Mouse (Mus musculus): Measurements from ENCODE around the gene Arel1.

The Arel1 gene

DNA sequence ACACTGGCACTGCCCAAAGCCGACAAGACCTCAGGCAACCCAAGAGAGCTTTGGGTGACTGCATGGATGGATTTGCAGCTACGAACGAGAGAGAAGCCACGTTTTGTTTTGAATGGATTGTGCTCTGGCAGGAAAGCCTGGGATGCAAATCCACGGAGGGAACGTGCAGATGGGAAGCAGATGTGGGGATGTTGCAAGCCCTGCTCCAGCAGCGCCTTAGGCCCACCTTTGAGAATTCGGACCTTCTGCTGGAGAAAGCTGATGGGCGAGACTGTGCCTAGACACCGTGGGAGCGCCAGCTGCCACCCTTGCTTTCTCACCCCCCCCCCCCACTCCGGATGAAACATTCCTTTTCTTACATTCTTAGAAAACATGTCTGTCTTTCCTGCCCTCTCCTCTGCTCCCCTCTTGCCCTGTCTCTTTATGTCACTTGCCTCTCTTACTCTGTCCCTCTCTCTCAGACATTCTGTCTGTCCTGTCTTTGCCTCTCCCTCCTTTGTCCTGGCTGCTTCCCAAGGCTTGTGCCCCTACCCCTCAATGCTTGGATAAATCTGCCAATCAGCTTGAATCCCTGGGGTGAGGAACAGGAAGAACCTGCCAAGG lies 63.6 kb downstream of the Arel1 start:
- DNase-seq (ENCODE audit: low spot score), result no peak

DNA sequence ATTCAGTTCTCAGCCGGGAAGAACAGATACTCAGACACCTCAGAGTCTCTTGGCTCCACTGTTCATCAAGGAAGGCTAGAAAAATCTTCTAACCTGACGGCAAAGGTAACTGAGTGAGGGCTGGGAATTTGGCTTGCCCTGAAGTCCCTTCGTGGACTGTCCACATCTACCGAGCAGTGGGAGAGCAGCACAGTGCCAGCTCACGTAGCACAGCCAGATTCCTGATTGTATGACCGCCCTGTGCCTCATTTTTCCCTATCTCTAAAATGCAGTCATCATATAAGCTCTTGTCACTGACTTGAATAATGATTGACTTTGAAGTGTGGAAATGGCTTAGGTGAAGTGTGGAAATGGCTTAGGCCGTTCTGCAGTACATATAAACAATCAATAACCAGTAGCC lies 66.3 kb downstream of the Arel1 start:
- no peak for DNase-seq (ENCODE audit: low spot score)

DNA sequence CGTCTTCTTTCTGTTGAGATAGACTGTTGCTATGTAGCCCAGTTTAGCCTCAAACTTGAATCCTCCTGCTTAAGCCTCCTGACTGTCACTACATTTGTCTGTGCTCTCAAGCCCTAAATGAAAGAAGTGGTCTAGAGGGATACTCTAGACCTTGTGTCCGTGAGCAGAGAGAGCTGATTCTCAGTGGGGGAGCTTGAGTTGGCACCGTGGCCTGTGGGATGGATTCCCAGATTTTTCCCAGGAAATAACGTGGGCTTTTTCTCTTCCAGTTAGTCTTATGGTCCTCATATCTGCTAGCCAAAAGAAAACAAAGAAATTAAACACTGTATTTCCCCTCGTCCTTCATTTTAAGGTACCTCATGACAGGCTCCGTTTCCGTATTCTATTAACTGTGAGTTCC lies 70.4 kb downstream of the Arel1 start:
- DNase-seq (ENCODE audit: low spot score), result no peak

DNA sequence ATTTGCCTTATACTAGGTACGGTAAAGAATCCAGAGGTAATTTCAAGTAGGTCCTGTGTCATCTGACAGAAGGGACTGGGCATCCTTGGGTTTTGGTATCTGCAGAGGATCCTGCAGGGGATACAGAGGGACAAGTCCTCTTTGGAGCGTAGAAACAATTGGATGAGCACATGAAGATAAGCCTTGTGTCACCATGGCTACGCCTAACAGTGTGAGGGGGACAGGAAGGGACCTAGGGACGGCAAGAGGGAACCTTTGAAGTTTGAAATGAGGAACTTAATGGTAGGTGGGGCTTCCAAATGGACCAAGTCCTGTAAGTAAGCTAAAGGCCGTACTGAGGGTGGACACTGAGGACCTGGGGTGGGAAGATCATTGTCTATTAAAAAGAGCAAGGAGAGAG lies 73.4 kb downstream of the Arel1 start:
- DNase-seq (ENCODE audit: low spot score), result no peak

DNA sequence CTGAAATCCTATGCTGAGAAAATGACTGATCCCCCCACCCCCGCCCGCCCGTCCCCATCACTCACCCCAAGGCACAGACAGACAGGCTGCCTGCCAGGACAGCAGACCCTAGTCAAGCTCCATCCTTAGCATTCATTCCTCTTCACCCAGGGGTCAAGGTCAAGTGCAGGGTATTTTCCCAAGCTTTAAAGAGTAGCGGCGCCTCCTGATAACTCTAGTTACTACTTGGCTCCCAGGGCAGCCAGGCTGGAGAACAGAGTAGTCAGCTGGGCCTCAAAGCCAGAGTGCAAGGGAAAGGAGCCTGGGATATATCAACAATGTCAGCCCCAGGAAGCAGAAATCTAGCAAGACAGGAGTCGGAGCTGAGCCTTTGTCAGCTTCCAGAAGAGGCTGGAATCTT lies 74.5 kb downstream of the Arel1 start:
- DNase-seq (ENCODE audit: low spot score), result no peak

DNA sequence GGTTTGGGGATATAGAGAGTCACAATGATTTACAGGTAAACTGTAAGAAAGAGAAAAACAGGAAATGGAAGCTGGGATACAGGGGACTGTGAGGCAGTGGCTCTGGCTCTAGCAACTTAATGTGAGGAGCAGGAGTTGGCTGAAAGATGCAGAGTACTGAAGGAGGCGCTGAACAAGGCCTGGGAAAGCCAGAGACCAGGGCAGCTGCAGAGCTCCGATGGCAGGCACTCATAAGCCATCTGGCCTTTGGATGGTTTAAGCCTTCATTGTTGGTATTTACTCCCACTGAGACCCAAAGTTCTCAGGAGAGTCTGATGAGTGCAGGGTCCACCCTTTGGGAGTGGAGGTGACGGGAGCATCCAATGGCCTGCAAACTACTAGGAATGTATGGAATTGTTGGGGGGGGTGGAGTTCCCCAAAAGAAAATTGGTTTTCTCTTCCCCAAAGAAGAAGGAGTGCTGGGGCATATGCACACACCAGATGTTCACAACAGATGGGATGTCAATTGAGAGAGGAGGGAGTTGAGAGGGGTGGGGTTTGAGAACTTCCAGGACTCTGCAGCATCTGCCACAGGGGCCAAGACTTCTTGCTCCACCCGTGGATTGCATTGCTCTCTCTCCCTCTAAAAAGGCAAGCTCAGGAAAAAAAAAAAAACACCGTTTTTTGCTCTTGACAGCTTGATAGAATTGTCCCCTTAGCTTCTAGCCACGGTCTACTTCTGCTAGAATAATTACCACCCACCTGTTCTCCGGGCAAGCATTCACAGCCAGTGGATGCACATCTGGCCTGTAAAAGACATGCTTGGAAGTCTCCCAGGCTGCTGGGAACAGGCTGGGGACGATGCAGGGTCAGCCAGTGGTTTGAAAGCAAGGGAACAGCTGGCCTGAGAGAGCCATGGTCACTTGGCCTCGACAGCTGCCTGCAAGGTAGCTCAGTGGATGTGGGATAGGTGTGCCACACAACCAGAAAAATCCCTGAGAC lies 76.8 kb downstream of the Arel1 start:
- DNase-seq (ENCODE audit: low spot score), result no peak

DNA sequence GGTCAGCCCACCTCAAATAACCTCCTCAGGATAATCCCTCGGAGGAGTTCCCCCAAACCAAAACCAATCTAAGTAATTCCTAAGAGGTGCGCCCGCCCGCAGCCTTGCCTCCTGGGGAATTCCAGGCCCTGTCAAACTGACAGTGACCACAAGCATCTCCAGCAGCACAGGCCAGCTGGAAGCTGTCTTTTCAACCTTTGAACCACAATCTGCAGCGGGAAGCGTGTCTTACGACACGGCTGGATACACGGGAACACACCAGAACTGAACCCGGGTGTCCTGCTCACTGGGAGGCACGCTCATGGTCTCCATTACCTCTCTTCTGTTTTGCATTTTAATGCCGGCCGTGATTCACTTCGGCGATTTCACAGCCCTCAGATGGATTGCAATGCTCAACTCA lies 80.4 kb downstream of the Arel1 start:
- no peak for DNase-seq (ENCODE audit: low spot score)

DNA sequence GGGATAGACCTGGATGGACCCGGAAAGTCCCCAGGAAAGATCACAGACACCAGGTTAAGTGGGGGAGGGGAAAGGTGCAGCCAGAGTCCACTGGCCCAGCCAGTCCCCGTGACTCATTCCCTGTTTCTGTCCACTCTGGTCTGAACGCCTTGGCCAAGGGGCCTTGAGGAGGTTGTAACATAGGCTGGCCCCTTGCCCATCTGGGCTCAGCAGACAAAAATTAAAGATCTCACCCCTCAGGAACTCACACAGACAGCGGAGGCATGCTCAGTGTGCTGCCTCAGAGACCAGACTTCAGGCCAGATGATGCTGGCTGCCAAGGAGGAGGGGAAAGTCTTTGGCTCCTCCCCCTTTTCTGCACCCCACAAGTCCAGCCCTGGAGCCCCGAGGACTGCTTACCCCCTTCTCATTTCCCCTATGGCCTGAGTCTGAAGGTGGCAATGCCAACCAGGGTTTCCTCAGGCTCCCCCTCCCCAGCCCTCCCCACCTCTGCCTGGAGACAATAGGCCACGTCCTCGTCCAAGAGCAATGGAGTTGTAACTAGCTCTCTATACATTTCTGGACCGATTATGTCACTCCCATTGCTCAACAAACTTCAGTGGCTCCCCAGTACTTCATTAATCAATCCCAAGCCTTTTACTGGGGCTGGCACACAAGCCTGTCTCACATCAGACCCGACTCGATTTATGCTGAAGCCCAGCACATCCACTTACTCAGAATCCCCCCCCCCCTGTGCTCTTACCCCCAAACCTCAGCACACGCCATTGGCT lies 85.4 kb downstream of the Arel1 start:
- no peak for DNase-seq (ENCODE audit: low spot score)

DNA sequence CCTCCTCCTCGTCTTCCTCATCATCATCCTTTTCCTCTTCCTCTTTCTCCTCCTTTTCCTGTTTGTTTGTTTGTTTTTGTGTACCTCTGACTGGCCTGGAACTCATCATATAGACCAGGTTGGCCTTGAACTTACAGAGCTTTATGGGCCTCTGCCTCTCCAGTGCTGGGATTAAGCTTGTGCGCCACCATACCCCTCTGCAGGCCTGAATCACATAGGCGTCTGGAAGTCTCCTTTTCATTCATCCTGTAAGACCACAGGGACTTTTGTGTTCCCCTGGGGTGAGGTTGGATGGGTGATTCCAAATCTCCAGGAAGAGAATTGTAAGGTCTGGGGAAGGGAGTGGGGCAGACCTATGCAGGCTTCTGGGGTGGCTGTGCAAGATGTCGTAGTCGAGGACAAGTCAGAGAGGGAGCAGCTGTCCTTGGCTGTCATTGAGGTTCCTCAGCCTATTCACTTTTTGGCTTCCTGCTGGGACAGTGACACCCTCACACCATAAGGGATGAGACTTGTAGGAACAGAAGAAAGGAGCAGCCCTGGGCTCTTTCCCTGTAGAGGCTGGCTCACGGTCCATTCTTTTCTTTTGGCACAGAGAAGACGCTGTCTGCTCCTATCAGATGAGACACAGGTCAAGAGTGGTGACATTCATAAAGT lies 86.2 kb downstream of the Arel1 start:
- DNase-seq (ENCODE audit: low spot score), result no peak

DNA sequence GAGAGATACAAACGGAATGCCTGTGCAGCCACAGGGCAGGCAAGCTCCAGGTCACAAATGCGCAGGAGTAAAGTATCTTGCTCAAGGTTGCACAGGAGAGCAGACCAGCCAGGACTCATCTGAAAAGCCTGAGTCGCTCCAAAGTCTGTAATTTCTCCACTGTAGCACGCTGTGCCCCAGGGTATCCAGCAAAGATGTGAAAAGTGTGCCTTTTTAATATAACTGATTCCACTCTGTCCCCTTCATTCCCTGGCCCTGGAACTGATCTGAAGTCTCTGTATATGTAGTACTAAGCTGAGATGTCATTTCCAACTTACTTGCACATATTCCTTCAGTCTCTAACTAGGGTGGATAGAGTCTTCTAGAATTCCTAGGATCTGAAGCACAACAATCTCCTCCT lies 87.9 kb downstream of the Arel1 start:
- DNase-seq (ENCODE audit: low spot score), result no peak

DNA sequence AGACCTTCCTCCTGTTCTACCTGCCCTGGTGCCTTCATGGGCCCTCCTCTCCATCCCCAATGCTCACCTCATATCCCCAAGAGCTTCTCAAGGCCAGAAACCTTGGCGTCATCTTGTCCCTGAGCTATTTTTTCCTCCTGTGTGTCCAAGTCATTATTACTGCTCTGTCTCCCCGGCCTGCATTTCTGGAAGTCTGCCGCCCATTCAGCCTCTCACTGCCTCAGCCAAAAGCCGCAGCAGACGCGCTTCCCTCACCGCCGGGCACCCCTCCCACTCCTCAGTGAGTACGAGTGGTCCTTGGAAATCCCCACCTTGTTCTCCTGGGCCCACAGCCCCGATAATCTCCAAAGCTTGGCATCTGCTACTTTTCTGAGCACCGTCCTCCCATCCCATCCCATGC lies 90.6 kb downstream of the Arel1 start:
- DNase-seq (ENCODE audit: low spot score), result no peak

DNA sequence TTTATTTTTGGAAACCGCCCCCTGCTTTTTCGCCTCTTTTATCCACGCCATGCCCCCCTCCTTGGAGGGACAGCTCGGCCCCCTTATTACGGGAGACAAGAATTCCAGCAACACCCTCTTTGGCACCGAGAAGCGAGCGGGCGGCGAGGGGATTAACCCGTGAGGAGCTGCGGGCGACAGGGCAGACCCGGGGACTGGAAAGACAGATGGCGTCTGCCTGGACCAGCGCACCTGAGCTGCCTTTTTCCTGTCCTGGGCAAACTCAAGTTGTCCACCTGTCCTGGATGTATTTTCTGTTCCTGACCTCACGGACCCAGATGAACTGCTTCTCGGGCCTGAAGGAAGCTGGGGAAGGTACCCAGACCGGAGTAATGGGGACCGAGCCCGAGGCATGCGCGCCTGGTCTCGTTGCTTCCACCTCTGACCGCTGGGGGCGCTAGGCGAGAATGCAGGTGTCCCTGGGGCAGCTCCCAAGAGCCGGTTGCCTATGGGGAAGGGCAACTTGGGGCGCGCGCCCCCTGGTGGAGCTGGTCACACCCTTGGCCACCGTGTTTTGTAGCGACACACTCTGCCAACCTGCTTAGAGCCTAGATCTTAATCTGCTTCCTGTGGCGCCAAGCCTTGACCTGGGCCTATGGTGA lies 94.1 kb downstream of the Arel1 start, which contains the start of gene Ltbp2:
Gene Ltbp2, minus strand, starts transcription at position 52 of the 641 bp plus-strand sequence.
- DNase-seq (ENCODE audit: low spot score), result peak; percentile 82

DNA sequence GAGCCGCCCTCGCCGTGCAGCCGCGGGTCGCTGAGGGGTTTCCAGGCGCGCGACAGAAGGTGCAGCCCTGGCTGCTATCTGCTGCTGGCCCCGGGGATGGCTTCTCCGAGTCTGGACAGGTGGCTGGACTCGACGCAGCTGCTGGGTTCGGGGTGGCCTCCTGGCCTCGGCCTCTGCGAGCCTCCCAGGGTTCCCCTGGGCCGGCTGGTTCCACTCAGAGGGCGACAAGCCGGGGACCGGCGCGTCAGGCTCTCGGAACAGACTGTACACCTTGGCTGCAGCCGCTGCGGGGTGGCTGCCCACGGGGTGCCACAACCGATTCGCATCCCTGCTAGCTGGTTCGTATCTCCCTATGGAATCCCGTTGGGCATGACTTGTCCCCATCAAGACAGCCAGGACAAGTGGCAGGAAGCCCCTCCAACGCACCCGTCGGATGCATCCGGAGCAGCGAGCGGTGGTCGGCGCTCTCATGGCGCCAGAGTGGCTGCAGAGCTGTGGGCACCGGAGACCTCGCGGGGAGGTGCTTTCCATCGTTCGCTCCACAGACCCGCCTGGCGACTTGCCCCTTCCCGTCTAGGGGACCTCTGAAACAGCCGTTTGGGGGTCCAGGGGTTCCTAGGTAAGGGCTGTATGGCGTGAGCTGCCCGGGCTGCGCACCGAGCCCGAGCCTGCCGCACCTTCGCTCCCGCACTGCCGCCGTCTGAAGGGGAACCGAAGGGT lies 94.8 kb downstream of the Arel1 start:
- no peak for DNase-seq (ENCODE audit: low spot score)

DNA sequence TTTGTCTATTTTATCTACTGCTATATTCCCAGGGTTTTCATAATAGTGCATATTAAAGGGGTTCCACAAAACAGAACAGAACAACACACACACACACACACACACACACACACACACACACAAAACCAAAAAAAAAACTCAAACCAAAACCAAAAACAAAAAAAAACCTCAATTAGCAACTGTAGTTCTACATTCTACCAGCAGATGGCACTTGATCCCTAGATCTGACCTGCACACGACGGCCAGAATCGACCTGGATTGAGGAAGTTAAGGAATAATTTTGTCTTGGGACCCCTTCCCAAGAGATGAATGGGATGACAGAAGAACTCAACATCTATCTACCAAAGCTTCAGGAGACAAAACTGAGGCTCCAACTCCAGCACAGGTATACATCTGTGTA lies 97.3 kb downstream of the Arel1 start:
- DNase-seq (ENCODE audit: low spot score), result no peak

DNA sequence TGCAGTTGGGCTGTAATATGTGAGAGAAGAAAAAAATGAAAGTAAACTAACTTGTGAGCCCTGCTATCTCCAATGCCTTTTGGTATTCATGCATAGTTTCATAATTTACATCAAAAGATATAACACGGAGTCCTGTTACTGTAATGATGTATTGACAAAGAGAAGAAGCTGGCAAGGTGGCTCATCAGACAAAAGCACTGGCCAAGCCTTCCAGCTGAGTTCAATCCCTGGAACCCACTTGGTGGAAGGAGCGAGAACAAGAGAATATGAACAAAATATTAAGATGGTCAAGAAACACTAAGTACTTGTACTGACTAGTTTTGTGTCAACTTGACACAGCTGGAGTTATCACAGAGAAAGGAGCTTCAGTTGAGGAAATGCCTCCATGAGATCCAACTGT lies 98.4 kb downstream of the Arel1 start:
- no peak for DNase-seq (ENCODE audit: low spot score)

All from T-cell, adult 2 months (primary cell).